Mouse (Mus musculus) spleen, embryonic (tissue): Measurements from ENCODE around the gene Dbndd2.

ENCODE experiments used
- CTCF ChIA-PET: fragments of 350-600 bp; sonication (Branson Sonifier 250); formaldehyde crosslinking; loops from one replicate; lab custom pipeline; 2022; lab: Charles Lee

Gene Dbndd2

DNA sequence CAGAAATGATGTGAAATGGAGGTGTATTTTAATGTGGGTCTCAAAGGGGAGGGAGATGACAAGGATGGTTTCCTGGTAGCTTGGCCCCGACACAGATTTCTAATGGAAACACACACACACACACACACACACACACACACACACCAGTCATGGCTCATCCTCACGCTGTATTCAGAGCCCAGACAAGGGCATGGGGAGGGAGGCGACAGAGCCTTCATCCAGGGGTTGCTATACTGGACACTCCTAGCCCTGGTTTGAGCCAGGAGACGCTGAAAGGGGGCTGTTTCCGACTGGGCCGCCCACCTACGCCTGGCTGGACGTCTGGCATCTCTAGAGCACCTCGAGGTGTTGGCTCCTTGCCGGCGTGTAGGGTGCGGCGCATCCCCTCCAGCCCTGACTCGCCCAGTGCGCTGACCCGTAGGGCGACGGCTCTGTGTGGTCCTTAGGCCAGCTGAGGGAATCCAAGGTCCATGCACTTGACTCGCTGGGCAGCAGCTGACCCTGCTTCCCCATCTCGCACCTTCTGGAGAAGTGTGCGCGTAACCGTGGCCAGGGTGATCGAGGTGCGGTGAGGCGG, at the start of gene Dbndd2:
Gene Dbndd2, plus strand, starts transcription at position 426 of the 577 bp plus-strand sequence.
- CTCF ChIA-PET: interaction anchor here (0.6 to 1.1 kb wide), 3 partner anchors 13 to 142 kb away, joined by 4 to 11 read pairs (median 6); no protein-coding TSS in a partner anchor

GRCm38 (mm10) chr2:164436215-164436913, 49.5 kb upstream of the Dbndd2 start:
- CTCF ChIA-PET: no interaction called here

GRCm38 (mm10) chr2:164436961-164437360, 48.9 kb upstream of the Dbndd2 start:
- CTCF ChIA-PET: no interaction called here

DNA sequence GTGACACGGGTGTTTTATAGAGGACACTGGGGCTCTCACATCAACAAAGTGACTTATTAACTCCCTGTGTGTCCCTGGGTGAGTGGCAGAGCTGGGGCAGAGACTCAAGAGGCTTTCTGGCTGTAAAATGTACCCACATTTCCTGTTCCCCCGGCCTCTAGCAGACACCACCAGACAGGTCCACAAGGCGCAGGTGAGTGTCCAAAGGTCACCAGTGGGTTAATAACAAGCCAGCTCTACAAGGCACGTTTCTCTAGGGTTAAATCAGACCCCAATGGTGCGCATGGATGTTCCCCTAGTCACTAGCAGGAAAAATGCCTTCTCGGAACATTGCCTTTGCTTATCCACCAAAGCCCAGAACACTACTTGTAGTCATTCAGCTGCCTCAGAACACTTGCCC, 48.2 kb upstream of the Dbndd2 start:
- CTCF ChIA-PET: interaction anchor here (0.8 kb wide), 1 partner anchor 14 kb away, joined by 3 read pairs; no protein-coding TSS in a partner anchor

GRCm38 (mm10) chr2:164438257-164438656, 47.6 kb upstream of the Dbndd2 start:
- CTCF ChIA-PET: interaction anchor here (0.5 to 0.8 kb wide), 2 partner anchors 14 to 83 kb away, joined by 3 read pairs; no protein-coding TSS in a partner anchor

- CTCF ChIA-PET: interaction anchor here (0.9 kb wide), 1 partner anchor 15 kb away, joined by 3 read pairs; no protein-coding TSS in a partner anchor
Measured at GRCm38 (mm10) chr2:164439001-164439421, 46.9 kb upstream of the Dbndd2 start.

DNA sequence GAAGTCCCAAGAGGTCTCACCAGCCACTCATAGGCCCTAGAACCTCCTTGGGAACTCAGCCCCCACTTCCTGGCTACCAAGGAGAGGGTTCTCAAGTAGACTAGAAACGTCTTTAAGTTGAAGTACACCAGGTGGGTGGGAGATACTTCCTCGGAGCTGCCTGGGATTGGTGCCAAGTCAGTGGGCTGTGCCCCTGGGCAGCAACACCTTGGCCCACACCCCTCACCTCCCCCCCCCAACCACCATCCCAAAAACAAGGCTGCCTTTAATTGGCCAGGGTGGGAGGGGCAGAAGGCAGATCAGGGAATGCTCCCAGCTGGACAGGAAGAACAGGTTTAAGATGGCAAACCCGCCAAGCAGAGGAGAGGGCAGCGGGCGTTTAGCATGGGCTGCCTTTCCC, 45.6 kb upstream of the Dbndd2 start:
- CTCF ChIA-PET: interaction anchor here (0.6 kb wide), 2 partner anchors 8 to 57 kb away, joined by 6 to 7 read pairs; partner anchors contain the start of gene Pigt

DNA sequence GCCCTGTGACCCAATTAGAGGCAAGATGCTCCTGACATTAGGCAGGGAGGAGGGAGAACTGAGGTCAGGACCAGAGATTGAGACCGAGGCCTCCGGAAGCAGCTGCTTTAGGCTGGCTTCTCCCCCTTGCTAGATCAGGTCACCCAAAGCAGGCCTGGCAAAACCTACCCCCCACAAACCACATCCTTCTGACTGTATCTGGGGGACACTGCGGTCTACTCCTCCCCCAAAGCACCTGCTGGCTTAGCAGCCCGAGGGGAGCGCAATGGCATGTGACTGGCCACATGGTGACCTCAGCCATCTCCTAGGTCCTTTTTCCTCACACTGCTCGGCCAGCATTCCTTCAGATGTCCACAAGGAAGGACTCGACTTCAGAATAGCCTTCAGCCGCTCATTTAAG, 44.8 kb upstream of the Dbndd2 start:
- CTCF ChIA-PET: no interaction called here

DNA sequence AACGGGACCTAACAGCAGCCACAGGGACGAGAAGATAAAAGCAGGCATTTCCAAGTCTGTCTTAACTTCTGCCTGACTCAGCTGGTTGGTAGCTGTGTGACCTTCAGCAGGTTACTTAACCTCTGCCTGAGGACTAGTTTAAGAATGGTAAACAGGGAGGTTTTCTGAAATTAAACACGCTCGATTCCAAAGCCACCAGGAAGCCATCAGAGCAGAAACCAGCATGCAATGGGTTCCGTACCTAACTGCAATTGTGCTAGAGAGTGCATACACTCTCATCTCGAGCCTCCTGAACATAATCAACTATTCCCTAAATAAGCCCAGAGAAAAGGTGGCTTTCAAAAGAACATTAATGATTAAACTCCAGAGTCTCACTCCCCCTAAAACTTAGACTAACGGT, 44.2 kb upstream of the Dbndd2 start:
- CTCF ChIA-PET: no interaction called here

DNA sequence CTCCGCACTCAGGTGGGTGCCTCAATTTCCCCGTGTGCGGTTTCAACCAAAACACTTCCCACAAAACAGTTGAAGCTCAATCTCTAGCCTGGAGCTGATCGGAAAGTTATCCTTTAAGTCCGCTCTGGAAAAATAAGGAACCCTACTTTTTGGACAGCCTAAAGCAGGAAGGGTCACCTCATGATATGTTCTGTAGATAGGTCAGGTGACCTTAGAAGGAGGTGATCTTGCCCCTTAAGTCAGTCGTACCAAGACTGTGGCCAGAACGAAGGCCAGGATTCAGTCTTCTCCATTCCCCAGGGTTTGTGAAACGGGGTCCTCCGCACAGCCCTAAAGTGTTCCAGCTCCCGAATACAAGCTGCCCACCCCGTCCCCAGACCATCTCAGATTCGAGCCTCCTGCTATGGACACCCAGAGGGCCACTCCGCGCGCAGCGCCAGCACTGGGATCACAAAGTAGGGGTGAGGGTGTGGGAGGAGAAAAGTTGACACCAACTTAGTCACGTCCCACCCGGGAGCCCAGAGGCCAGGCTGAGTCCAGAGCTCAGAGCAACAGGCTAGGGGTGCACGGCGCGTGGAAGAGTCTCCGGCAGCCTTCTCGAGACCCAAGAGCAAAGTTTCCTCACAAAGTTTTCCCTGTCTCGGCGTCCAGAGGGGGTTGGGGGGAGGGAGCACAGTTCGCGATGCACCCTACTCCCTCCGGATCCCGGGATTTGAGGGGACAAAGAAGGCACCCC, 43.4 kb upstream of the Dbndd2 start:
- CTCF ChIA-PET: interaction anchor here (0.6 kb wide), 2 partner anchors 19 to 284 kb away, joined by 3 to 10 read pairs; no protein-coding TSS in a partner anchor

GRCm38 (mm10) chr2:164443051-164443437, 42.9 kb upstream of the Dbndd2 start:
- CTCF ChIA-PET: interaction anchor here (0.6 to 1.0 kb wide), 4 partner anchors 18 to 351 kb away, joined by 3 to 10 read pairs (median 6); no protein-coding TSS in a partner anchor

DNA sequence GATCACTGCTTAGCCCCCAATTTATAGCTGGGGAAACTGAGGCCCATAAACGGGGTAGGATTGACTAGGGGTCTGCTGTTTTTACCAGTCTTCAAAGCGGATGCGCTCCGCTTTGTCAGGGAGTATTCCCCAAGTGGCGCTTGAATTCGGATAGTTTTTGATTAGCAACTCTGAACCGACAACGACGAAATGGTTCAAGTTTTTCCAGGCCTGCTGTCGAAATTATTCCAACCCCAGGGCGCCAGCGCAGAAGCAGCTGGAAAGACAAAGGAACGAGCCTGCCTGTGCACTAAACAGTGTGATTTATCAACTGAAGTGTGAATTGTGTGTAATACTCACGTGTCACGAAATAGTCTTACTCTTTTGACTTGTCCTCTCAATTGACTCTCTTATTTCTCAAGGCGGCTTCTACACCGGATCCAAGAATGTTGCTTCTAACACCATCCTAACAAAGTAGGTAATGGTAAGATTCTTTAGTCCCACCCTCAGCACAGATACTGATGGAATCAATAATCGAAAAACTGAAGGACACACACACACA, 42.4 kb upstream of the Dbndd2 start, which contains the start of gene Sdc4:
Gene Sdc4, minus strand, starts transcription at position 428 of the 541 bp plus-strand sequence.
- CTCF ChIA-PET: interaction anchor here (0.6 to 1.0 kb wide), 2 partner anchors 19 to 350 kb away, joined by 4 to 8 read pairs; no protein-coding TSS in a partner anchor

- CTCF ChIA-PET: no interaction called here
Measured at GRCm38 (mm10) chr2:164444701-164445100, 41.2 kb upstream of the Dbndd2 start.

DNA sequence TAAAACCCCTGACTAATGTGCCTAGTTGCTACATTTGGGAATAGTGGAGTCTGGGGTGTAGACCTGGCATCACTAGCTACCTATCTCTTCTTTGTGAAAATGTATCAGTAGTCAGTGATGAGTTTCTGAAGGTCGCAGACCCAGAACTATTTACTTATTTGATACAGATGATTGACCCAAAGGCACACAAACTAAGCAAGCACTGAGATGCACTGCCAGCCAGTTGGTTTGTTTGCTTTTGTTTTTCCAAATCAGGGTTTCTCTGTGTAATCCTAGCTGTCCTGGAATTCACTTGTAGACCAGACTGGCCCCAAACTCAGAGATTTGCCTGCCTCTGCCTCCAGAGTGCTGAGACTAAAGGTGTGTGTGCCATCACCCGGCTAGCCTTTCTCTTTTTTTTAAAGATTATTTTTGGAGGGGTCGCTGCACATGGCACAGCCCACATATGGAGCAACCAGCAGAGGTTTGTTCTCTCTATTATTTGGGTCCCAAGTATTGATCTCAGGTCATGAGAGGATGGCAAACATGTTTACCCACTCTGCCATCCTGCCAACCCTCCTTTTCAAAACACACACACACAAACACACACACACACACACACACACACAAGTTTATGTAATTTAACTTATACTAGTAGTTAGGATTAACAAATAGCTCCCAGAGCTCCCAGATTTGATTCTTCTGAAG, 40.4 kb upstream of the Dbndd2 start:
- CTCF ChIA-PET: no interaction called here

GRCm38 (mm10) chr2:164446086-164446469, 39.8 kb upstream of the Dbndd2 start:
- CTCF ChIA-PET: interaction anchor here (0.7 kb wide), 1 partner anchor 30 kb away, joined by 3 read pairs; no protein-coding TSS in a partner anchor

- CTCF ChIA-PET: interaction anchor here (0.6 to 0.7 kb wide), 2 partner anchors 8 to 76 kb away, joined by 3 to 6 read pairs; no protein-coding TSS in a partner anchor
Measured at GRCm38 (mm10) chr2:164448140-164448539, 37.8 kb upstream of the Dbndd2 start.

DNA sequence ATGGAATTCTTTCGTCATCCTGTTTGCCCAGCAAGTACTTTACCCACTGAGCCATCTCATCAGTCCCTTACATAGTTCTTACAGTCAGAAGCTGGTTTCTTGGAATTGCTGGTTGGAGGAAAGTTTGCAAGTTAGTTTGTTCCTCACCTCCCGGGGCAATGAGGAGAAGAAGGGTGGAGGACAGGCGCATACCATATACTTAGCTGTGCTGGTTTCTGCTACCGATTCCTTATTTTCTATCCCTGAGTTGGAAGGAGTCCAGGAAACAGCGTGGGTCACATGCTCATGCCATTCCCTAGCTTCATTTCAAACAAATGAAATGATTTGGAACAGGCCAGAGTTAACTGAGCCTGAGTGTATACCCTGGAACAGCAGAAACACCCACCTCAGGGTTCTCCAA, 37.0 kb upstream of the Dbndd2 start:
- CTCF ChIA-PET: interaction anchor here (0.6 kb wide), 1 partner anchor 97 kb away, joined by 9 read pairs; no protein-coding TSS in a partner anchor

- CTCF ChIA-PET: interaction anchor here (0.6 kb wide), 1 partner anchor 96 kb away, joined by 9 read pairs; no protein-coding TSS in a partner anchor
Measured at GRCm38 (mm10) chr2:164449341-164450042, 36.4 kb upstream of the Dbndd2 start.

DNA sequence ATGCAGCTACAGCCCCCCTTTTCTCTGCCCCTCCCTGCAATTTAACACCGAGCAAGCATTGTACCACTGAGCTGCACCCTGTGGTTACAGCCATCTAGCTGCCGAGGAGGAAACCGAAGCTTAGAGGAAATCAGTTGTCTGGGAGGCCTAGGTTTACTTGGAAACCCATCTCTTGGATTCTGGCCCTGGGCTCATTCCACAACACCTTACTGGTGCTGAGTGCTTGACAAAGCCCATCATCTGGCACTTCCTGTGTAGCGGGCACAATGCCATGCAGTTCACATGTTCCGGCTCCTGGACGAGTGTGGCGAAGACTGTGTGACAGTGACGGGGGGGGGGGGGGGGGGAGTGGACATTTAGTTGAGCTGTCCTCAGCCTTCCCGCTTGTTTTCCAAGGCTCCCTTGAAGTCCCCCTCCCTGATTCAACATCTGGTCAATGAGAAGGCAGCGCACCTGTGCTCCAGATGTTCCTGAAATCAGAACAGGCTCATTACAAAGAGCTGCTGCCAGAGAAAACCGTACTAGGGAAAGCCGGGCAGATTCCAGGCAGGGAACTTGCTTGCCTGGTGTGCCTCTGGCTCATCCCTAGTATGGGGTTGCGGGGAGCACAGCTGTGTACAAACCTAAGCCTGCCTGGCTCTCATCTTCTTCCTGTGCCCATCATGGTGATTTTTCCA, 33.8 kb upstream of the Dbndd2 start:
- CTCF ChIA-PET: interaction anchor here (0.6 to 1.5 kb wide), 2 partner anchors 26 to 66 kb away, joined by 3 to 4 read pairs; no protein-coding TSS in a partner anchor
